Mouse (Mus musculus): ENCODE data around the gene Lrrc1. TPM values are rescaled to one million over a fixed set of nuclear protein-coding genes. Genes with fewer than 3 reads are reported as not detected.

Lrrc1 gene
- polyA plus RNA-seq, 1 experiment from 2014 or later, result 22.1 TPM

DNA sequence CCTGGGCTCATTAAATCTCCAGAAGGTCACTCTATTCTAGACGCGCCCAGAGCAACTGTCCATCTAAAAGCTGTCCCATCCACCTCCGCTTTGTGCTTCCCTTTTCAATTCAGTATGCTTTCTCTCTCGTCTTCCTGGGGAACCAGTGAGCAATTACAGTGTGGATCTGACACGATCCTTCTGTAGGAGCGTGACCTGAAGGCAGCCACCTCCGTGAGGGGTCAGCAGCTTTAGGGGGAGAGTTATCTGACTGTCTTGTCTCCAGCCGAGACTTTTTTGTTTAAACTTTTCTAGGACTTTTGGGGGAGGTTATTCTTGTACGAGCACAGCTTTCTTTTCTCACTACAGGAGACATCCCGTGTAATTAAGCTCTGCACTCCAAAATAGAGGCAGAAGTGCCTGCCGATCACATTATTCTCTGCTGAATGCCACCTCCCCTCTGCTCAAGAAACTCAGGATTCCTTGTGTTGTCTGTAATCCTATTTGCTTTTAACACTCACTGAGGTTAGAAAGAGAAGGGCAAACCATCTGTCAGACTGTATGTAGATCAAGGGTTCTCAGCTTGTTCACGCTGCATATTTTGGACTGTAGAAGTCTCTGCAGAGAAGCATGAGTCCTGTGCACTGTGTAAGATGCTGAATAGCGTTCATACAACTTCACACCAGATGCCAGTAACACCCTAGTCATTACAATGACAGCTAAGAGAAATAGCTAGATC lies 24.3 kb upstream of the Lrrc1 start:
- no peak for TF ChIP-seq CTCF (IDR thresholded peaks at IDR 0.05; ENCODE audit: low read depth)
- Histone ChIP-seq H3K4me3 (replicated peaks; ENCODE audit: low read depth, low read length) (no peak overlapping the region), H3K4me2 (ENCODE audit: low read length) (no peak overlapping the region), H3K27ac (no peak overlapping the region), H3K36me3 (ENCODE audit: insufficient read depth, low read length) (no peaks in the 10 kb centered on the region), H3K4me1 (replicated peaks; ENCODE audit: insufficient read depth, low read length) (no peaks in the 10 kb centered on the region), H3K9me3 (replicated peaks; ENCODE audit: low read length) (no peaks in the 10 kb centered on the region), H3K27me3 (ENCODE audit: insufficient read depth, low read length) (no peaks in the 10 kb centered on the region), H3K9ac (ENCODE audit: low read depth, low read length) (no peak overlapping the region)
- DNase-seq (ENCODE audit: low spot score) (peak; percentile 49), ATAC-seq (replicated peaks; ENCODE audit: low FRiP score, low read depth) (no peak)
- 42% methylated on average over 13 of the region's 13 CpGs for WGBS

DNA sequence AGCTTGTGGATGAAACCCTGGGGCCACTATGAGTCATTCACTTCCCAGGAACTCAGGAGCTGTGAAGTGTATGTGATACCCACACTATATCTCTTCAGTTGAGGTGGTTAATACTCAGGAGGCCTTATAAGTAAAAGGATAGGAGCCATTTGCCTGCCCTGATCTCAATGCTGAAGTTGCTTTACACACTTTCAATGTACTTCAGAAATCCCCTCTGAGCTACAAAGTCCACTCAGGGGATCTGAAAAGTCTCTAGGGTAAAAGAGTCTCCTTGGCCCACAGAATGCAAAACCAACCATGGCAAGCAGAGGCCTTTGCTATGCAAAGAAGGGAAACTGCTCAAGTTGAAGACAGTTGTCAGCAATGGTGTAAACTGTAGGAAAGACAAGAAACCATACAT lies 17.2 kb upstream of the Lrrc1 start:
- no peak for TF ChIP-seq CTCF (IDR thresholded peaks at IDR 0.05; ENCODE audit: low read depth)
- no peak overlapping the region for H3K4me2 ChIP-seq (ENCODE audit: low read length)
- H3K27ac ChIP-seq, result no peak overlapping the region
- 0 out of 2 replicates have a peak, but pooled peaks cover 7% of the 10 kb centered on the region for H3K9me3 ChIP-seq (replicated peaks; ENCODE audit: low read length)
- no peak overlapping the region for H3K9ac ChIP-seq (ENCODE audit: low read depth, low read length)
- DNase-seq (ENCODE audit: low spot score) (no peak), ATAC-seq (replicated peaks; ENCODE audit: low FRiP score, low read depth) (no peak)
- H3K36me3 ChIP-seq (ENCODE audit: insufficient read depth, low read length), result no peaks in the 10 kb centered on the region
- no peaks in the 10 kb centered on the region for H3K4me1 ChIP-seq (replicated peaks; ENCODE audit: insufficient read depth, low read length)
- H3K4me3 ChIP-seq (replicated peaks; ENCODE audit: low read depth, low read length), result no peak overlapping the region
- no peaks in the 10 kb centered on the region for H3K27me3 ChIP-seq (ENCODE audit: insufficient read depth, low read length)

DNA sequence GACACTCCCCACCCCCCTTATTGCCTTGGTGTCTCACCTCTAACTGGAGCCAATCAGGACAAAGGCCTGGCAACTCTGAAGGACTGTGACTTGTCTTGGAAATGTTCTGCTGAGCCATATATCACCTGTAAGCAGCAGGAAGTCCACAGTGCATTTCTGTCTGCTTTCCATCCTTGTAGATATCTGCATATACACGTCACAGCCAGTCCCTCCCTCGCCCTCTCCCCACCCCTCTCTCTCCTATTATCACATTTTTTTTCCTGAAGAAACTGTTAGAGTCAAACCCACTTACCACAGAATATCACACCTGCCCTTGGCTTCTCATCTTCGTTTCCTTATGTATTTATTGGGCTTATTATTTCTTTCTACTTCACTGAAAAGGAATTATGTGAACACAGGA lies 13.3 kb upstream of the Lrrc1 start:
- Histone ChIP-seq H3K27ac (no peak overlapping the region), H3K27me3 (ENCODE audit: insufficient read depth, low read length) (no peaks in the 10 kb centered on the region), H3K36me3 (ENCODE audit: insufficient read depth, low read length) (no peaks in the 10 kb centered on the region), H3K4me2 (ENCODE audit: low read length) (no peak overlapping the region), H3K4me1 (replicated peaks; ENCODE audit: insufficient read depth, low read length) (no peaks in the 10 kb centered on the region), H3K9me3 (replicated peaks; ENCODE audit: low read length) (0 out of 2 replicates have a peak, but pooled peaks cover 5% of the 10 kb centered on the region), H3K9ac (ENCODE audit: low read depth, low read length) (no peak overlapping the region), H3K4me3 (replicated peaks; ENCODE audit: low read depth, low read length) (no peak overlapping the region)
- no peak for DNase-seq (ENCODE audit: low spot score)
- TF ChIP-seq CTCF (IDR thresholded peaks at IDR 0.05; ENCODE audit: low read depth), result no peak
- 54% methylated on average over 3 of the region's 3 CpGs for WGBS
- ATAC-seq (replicated peaks; ENCODE audit: low FRiP score, low read depth), result no peak

DNA sequence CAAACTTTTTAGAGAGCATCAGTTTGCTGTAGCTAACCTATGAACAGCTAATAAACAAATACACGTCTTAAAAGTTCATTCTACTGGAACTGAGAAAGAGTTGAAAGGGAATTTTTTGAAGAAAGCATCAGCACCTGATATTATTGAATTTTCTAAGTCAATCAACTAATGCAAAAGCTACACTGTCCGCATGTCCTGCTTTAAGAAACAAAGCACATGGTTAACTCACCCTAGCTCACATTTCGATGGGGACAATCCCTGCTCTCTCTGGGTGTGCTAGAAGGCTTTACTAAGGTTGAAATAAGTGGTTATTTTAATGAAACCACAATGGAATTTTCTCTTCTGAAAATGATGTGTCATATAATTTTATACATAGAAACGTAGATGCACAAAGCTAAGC lies 12.5 kb upstream of the Lrrc1 start:
- no peaks in the 10 kb centered on the region for H3K36me3 ChIP-seq (ENCODE audit: insufficient read depth, low read length)
- no peak overlapping the region for H3K27ac ChIP-seq
- ATAC-seq (replicated peaks; ENCODE audit: low FRiP score, low read depth), result no peak

DNA sequence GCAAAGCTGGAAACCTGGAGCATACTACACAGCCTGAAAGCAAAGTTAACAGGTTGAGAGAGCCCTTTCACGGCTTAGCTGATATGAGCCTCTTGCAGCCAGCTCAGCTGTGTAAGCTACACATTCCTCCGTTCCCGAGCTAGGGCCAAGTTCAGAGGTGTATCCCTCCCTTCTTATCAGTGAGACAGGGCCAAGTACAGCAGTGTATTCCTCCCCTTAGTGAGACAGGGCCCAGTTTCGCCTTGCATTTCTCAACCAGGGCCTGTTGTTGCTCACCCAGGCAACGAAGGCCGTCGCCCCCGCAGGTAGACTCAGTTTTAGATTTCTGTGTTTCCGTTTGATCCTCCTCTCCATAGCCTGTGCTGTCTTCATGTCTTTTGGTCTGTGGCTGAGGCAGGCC lies 11.8 kb upstream of the Lrrc1 start:
- no peak overlapping the region for H3K27ac ChIP-seq
- H3K4me2 ChIP-seq (ENCODE audit: low read length), result no peak overlapping the region
- ATAC-seq (replicated peaks; ENCODE audit: low FRiP score, low read depth), result no peak
- no peak overlapping the region for H3K4me3 ChIP-seq (replicated peaks; ENCODE audit: low read depth, low read length)
- no peaks in the 10 kb centered on the region for H3K9me3 ChIP-seq (replicated peaks; ENCODE audit: low read length)
- no peak for TF ChIP-seq CTCF (IDR thresholded peaks at IDR 0.05; ENCODE audit: low read depth)
- no peak overlapping the region for H3K9ac ChIP-seq (ENCODE audit: low read depth, low read length)
- H3K27me3 ChIP-seq (ENCODE audit: insufficient read depth, low read length), result no peaks in the 10 kb centered on the region
- no peak for DNase-seq (ENCODE audit: low spot score)
- H3K36me3 ChIP-seq (ENCODE audit: insufficient read depth, low read length), result no peaks in the 10 kb centered on the region
- H3K4me1 ChIP-seq (replicated peaks; ENCODE audit: insufficient read depth, low read length), result no peaks in the 10 kb centered on the region
- 58% methylated on average over 9 of the region's 9 CpGs for WGBS

More for the DNA sequence above, 12.5 kb upstream of the Lrrc1 start:
- no peak for DNase-seq (ENCODE audit: low spot score)
- no peak overlapping the region for H3K4me2 ChIP-seq (ENCODE audit: low read length)
- WGBS, result 80% methylated on average over 4 of the region's 4 CpGs
- TF ChIP-seq CTCF (IDR thresholded peaks at IDR 0.05; ENCODE audit: low read depth), result no peak
- H3K4me3 ChIP-seq (replicated peaks; ENCODE audit: low read depth, low read length), result no peak overlapping the region
- H3K4me1 ChIP-seq (replicated peaks; ENCODE audit: insufficient read depth, low read length), result no peaks in the 10 kb centered on the region
- no peak overlapping the region for H3K9ac ChIP-seq (ENCODE audit: low read depth, low read length)
- H3K9me3 ChIP-seq (replicated peaks; ENCODE audit: low read length), result 0 out of 2 replicates have a peak, but pooled peaks cover under 1% of the 10 kb centered on the region
- H3K27me3 ChIP-seq (ENCODE audit: insufficient read depth, low read length), result no peaks in the 10 kb centered on the region

DNA sequence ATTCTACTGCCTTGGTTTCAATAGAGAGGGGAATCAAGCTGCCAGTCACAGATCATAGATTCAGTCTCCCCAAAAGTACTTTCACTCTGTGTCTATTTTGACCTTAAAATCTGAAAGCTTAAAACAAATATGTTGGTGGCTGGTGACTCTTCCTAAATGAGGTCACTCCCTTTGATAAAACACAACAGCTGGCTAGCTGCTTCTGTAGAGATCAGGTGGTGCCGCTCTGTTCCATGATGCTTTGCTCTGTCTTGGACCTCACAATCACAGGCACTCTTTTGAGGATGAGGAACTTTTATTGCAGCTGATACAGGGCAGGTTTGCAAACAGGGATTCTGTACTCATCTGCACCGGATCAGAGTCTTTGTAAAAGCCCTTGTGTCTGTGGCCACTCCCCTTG lies 8.8 kb upstream of the Lrrc1 start:
- WGBS, result 54% methylated on average over 2 of the region's 2 CpGs
- no peak for TF ChIP-seq CTCF (IDR thresholded peaks at IDR 0.05; ENCODE audit: low read depth)
- no peaks in the 10 kb centered on the region for H3K4me1 ChIP-seq (replicated peaks; ENCODE audit: insufficient read depth, low read length)

More for the DNA sequence above, 8.8 kb upstream of the Lrrc1 start:
- no peak overlapping the region for H3K27ac ChIP-seq
- ATAC-seq (replicated peaks; ENCODE audit: low FRiP score, low read depth), result no peak
- H3K9me3 ChIP-seq (replicated peaks; ENCODE audit: low read length), result no peaks in the 10 kb centered on the region
- no peak overlapping the region for H3K9ac ChIP-seq (ENCODE audit: low read depth, low read length)
- no peak overlapping the region for H3K4me2 ChIP-seq (ENCODE audit: low read length)
- no peaks in the 10 kb centered on the region for H3K36me3 ChIP-seq (ENCODE audit: insufficient read depth, low read length)
- no peaks in the 10 kb centered on the region for H3K27me3 ChIP-seq (ENCODE audit: insufficient read depth, low read length)
- H3K4me3 ChIP-seq (replicated peaks; ENCODE audit: low read depth, low read length), result no peak overlapping the region
- no peak for DNase-seq (ENCODE audit: low spot score)

All from kidney, postnatal 0 days (tissue).